ENCODE assay signal across 8 mouse cellular contexts in the genomic region with DNA sequence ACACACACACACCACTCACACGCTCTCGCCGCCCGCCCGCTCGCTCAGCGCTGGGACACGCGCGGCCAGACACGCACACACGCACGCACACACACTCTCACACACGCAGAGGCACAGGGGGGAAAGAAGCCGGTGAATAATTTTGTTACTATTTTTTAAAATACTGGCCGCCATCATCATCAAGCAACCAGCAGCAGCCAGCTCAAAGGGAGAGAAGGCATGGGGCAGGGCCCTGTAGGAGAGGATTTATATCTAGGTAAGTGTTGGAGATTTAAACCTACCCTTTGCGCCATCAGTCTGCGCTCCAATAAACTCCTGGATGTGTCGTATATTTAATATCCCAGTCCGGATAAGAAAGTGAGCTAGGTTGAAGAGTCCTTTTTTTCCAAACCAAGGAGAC. TPM values are rescaled to one million over a fixed set of nuclear protein-coding genes. Genes with fewer than 3 reads are reported as not detected.
A peak's percentile ranks its signal among the peaks of the same experiment; 100 is the strongest.
DNase-seq lines count a peak whose midpoint lies in the region; ATAC-seq and TF ChIP-seq lines count a peak whose summit lies in the region.

No protein-coding gene starts in this region.

- H3K4me2 ChIP-seq in hindbrain, embryonic 12.5 days (replicated peaks), result peak overlapping the region; percentile 69
- H3K4me2 ChIP-seq in liver, embryonic 15.5 days, result peak overlapping the region; percentile 64

- no peak for ATAC-seq in hindbrain, embryonic 12.5 days (ENCODE audit: low FRiP score)
- ATAC-seq in liver, embryonic 15.5 days (ENCODE audit: insufficient read depth), result no peak
- ATAC-seq in cerebellum, adult (ENCODE audit: insufficient number of reproducible peaks, low FRiP score, low TSS enrichment), result no peak

- DNase-seq in kidney, adult 2 months, result no peak
- no peak for DNase-seq in kidney, postnatal 36 days
- DNase-seq in retina, postnatal 1 day, result peak; percentile 60
- DNase-seq in ovary, adult 18-20 months (ENCODE audit: low spot score), result no peak

- H3K4me1 ChIP-seq in kidney, adult 2 months (ENCODE audit: control insufficient read depth, insufficient read depth, low read length), result no peaks in the 10 kb centered on the region
- H3K4me1 ChIP-seq in cortical plate, adult 2 months (ENCODE audit: control insufficient read depth, insufficient read depth, low read length), result no peaks in the 10 kb centered on the region
- H3K4me1 ChIP-seq in hindbrain, embryonic 12.5 days, result peaks cover 25% of the 10 kb centered on the region
- H3K4me1 ChIP-seq in liver, embryonic 15.5 days (replicated peaks), result no peaks in the 10 kb centered on the region; the same call in none of the 2 replicates

- H3K27ac ChIP-seq in kidney, adult 2 months (ENCODE audit: insufficient read depth, low read depth, low read length), result peak overlapping the region; percentile 90
- peak overlapping the region; percentile 47; the same call in 1 of the 2 replicates for H3K27ac ChIP-seq in cortical plate, adult 2 months (ENCODE audit: insufficient read depth, low read length)
- peak overlapping the region; percentile 98 for H3K27ac ChIP-seq in hindbrain, embryonic 12.5 days
- no peak overlapping the region for H3K27ac ChIP-seq in liver, embryonic 15.5 days (replicated peaks)

- no peak for TF ChIP-seq POLR2A in kidney, adult 2 months (IDR thresholded peaks at IDR 0.05; ENCODE audit: low read depth, low read length)
- TF ChIP-seq POLR2A in cortical plate, adult 2 months (IDR thresholded peaks at IDR 0.05; ENCODE audit: extremely low read depth, insufficient read depth, low read length), result no peak

- H3K9ac ChIP-seq in hindbrain, embryonic 12.5 days, result peak overlapping the region; percentile 97
- H3K9ac ChIP-seq in liver, embryonic 15.5 days, result no peak overlapping the region

- no peaks in the 10 kb centered on the region for H3K36me3 ChIP-seq in kidney, adult 2 months (ENCODE audit: control insufficient read depth, insufficient read depth, low read length)
- no peaks in the 10 kb centered on the region for H3K36me3 ChIP-seq in hindbrain, embryonic 12.5 days
- no peaks in the 10 kb centered on the region for H3K36me3 ChIP-seq in liver, embryonic 15.5 days (replicated peaks)

- WGBS in kidney, adult 2 months, result under 1% methylated on average over 20 of the region's 20 CpGs
- WGBS in hindbrain, embryonic 12.5 days, result 1% methylated on average over 20 of the region's 20 CpGs
- under 1% methylated on average over 20 of the region's 20 CpGs for WGBS in liver, embryonic 15.5 days (ENCODE audit: insufficient replicate concordance)

- peak overlapping the region; percentile 81 for H3K4me3 ChIP-seq in kidney, adult 2 months (ENCODE audit: insufficient read depth, low read depth, low read length)
- H3K4me3 ChIP-seq in cortical plate, adult 2 months (ENCODE audit: insufficient read depth, low read length), result peak overlapping the region; percentile 78
- H3K4me3 ChIP-seq in hindbrain, embryonic 12.5 days, result peak overlapping the region; percentile 69
- H3K4me3 ChIP-seq in liver, embryonic 15.5 days (replicated peaks), result peak overlapping the region; percentile 54

- TF ChIP-seq CTCF in kidney, adult 2 months (conservative IDR thresholded peaks at IDR 0.05; ENCODE audit: insufficient read depth, insufficient read length, low read depth, low read length), result no peak
- no peak for TF ChIP-seq CTCF in cortical plate, adult 2 months (IDR thresholded peaks at IDR 0.05; ENCODE audit: extremely low read depth, insufficient read depth, low read length)

- no peaks in the 10 kb centered on the region for H3K9me3 ChIP-seq in hindbrain, embryonic 12.5 days (replicated peaks)
- H3K9me3 ChIP-seq in liver, embryonic 15.5 days (replicated peaks), result no peaks in the 10 kb centered on the region

- H3K27me3 ChIP-seq in kidney, adult 2 months (replicated peaks; ENCODE audit: control insufficient read depth, insufficient read depth, low read length), result peaks cover 7% of the 10 kb centered on the region; the same call in 1 of the 2 replicates
- peaks cover 5% of the 10 kb centered on the region; the same call in 1 of the 2 replicates for H3K27me3 ChIP-seq in hindbrain, embryonic 12.5 days
- H3K27me3 ChIP-seq in liver, embryonic 15.5 days, result peaks cover 100% of the 10 kb centered on the region

RNA-seq across cellular contexts. Expression of a gene that starts 1.1 kb away (rescaled TPM):
- polyA plus RNA-seq in kidney, adult 2 months (2012; rRNA removed), result 28.5 and 32.2 TPM in 2 replicates
- 62.9 and 86.1 TPM in 2 replicates for polyA plus RNA-seq in cortical plate, adult 2 months (2012; rRNA removed)
- polyA plus RNA-seq in hindbrain, embryonic 12.5 days (2016; fragmentation: Nextera tagmentation; extraction: Ambion mirVana), result 130 and 155 TPM in 2 replicates
- polyA plus RNA-seq in liver, embryonic 15.5 days (2015; fragmentation: Nextera tagmentation; extraction: Ambion mirVana), result 1.4 and 2.3 TPM in 2 replicates
